Mouse (Mus musculus): ENCODE measurements around the gene Nfkbib. TPM values are rescaled to one million over a fixed set of nuclear protein-coding genes. Genes with fewer than 3 reads are reported as not detected.

Nfkbib gene
- polyA plus RNA-seq, 1 experiment: 13.8 TPM

DNA sequence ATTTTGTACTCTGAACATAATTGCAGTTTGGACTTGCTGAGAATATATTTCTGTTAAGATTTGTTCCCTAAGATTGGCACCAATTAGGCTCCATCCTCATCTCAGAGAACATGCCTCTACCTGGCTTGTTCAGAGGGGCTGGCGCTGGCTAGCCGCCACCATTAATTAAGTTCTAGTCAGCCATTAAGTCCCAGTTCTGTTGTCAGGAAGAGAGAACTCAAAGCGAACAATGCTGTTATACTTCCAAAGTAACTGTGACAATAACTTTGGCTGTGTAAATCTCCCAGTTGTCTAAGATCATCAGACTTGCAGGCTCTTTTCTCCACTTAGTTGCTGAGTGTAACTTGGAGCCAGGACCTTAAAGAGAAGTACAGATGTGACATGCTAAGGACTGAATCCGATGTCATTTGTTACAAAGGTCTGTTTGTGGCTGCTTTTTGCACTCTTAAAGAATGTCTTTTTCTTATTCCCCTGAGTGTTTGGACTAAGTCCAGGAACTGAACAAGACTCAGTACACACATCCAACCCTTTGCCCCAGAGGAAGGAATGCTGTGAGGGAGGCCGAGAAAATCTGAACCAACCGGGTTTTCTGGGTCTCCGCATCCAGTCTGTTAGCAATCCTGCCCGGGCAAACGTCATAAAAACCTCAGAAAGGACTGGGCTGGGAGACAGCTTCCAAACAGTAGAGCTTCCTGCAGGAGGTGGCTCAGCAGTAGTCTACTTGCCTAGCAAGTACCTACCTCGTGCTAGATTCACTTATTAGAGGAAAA is 34.8 kb upstream of the Nfkbib start:
- H3K4me1 ChIP-seq (ENCODE audit: control insufficient read depth, insufficient read depth, low read length): peaks cover 18% of the 10 kb centered on the region
- peak overlapping the region; percentile 99 for H3K27ac ChIP-seq (ENCODE audit: insufficient read depth, low read length)
- TF ChIP-seq POLR2A (IDR thresholded peaks at IDR 0.05; ENCODE audit: low read depth, low read length) (peak; percentile 81), CTCF (IDR thresholded peaks at IDR 0.05; ENCODE audit: borderline replicate concordance, insufficient read depth, low read length) (no peak)
- no peak overlapping the region for H3K4me3 ChIP-seq (ENCODE audit: insufficient read depth, low read length)

DNA sequence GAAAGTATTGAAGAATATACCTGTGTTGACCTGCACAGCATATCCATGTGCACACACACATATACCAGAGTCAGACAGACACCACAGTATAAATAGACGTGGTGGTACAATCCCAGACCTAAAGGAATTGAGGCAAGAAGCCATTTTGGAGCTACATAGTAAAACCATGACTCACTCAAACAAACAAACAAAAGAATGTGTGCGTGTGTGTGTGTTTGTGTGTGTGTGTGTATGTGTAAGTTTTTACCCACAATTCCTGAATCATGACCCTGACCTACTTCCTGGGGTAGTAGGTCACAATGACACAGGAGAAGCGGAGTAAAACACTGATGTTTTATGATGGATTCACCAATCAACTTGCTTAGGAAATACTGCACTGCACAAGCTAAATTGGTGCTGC is 34.1 kb upstream of the Nfkbib start:
- H3K4me1 ChIP-seq (ENCODE audit: control insufficient read depth, insufficient read depth, low read length): peaks cover 18% of the 10 kb centered on the region
- H3K4me3 ChIP-seq (ENCODE audit: insufficient read depth, low read length): no peak overlapping the region
- TF ChIP-seq CTCF (IDR thresholded peaks at IDR 0.05; ENCODE audit: borderline replicate concordance, insufficient read depth, low read length) (no peak), POLR2A (IDR thresholded peaks at IDR 0.05; ENCODE audit: low read depth, low read length) (no peak)
- peak overlapping the region; percentile 99 for H3K27ac ChIP-seq (ENCODE audit: insufficient read depth, low read length)

DNA sequence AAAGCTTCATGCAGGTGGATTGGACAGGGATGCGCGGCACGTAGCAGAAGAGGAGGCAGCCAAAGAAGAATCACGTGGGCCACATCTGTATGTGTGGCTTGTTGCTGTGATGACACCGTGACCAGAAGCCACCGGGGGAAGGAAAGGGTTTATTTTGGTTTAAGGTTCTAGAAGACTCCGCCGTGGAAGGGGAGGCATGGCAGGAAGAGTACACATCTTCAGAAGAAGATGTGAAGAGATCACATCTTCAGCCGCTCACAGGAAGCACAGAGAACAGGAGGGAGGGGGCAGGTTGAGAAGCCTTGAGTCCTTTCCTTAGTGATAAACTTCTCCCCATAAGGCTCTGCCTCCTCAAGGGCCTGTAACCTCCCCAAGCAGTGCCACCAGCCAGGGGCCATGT is 32.7 kb upstream of the Nfkbib start:
- TF ChIP-seq CTCF (IDR thresholded peaks at IDR 0.05; ENCODE audit: borderline replicate concordance, insufficient read depth, low read length): no peak
- no peak for TF ChIP-seq POLR2A (IDR thresholded peaks at IDR 0.05; ENCODE audit: low read depth, low read length)
- peaks cover 18% of the 10 kb centered on the region for H3K4me1 ChIP-seq (ENCODE audit: control insufficient read depth, insufficient read depth, low read length)
- H3K27ac ChIP-seq (ENCODE audit: insufficient read depth, low read length): no peak overlapping the region
- H3K4me3 ChIP-seq (ENCODE audit: insufficient read depth, low read length): no peak overlapping the region

DNA sequence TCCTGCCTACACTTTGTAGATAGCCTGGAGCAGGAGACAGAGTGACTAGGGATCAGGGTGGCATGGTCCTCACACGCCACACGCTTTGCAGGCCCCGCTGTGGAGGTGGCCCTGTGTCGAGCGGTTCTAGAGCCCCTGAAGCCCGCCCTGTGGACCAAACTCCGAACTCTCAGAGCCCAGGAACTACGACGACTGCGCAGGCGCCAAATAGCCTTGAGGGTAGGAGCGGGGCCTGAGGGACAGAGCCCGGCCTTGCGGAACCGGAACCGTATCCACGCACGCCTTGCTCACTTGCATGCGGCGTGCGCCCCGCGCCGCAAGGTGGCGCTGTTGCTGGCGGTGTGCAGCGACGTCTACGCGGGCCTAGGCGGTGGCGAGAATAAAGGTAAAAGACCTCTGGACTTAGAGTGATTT is 29.3 kb upstream of the Nfkbib start:
- peak; percentile 99 for TF ChIP-seq CTCF (IDR thresholded peaks at IDR 0.05; ENCODE audit: borderline replicate concordance, insufficient read depth, low read length)
- no peak for TF ChIP-seq POLR2A (IDR thresholded peaks at IDR 0.05; ENCODE audit: low read depth, low read length)
- H3K4me1 ChIP-seq (ENCODE audit: control insufficient read depth, insufficient read depth, low read length): 0 out of 2 replicates have a peak, but pooled peaks cover 1% of the 10 kb centered on the region
- H3K27ac ChIP-seq (ENCODE audit: insufficient read depth, low read length): no peak overlapping the region
- no peak overlapping the region for H3K4me3 ChIP-seq (ENCODE audit: insufficient read depth, low read length)

DNA sequence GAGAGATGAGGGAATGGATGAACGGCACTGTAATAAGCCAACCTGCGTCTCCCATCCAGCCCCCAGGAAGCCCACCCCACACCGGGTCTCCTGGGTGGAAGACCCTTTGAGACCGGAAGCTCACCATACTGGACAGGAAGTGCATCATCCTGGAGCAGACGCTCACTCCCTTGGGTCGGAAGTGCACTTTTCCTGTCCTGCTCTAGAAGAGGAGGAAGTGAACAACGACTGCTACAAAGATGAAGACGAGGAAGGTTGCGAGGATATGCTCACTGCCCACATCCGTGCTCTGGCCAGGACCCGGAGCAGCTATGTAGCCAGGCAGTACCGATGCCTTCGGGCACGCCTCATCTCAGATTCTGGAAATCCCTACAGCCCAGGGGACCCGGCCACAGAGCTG is 28.5 kb upstream of the Nfkbib start:
- no peaks in the 10 kb centered on the region for H3K4me1 ChIP-seq (ENCODE audit: control insufficient read depth, insufficient read depth, low read length)
- no peak overlapping the region for H3K27ac ChIP-seq (ENCODE audit: insufficient read depth, low read length)
- TF ChIP-seq CTCF (IDR thresholded peaks at IDR 0.05; ENCODE audit: borderline replicate concordance, insufficient read depth, low read length) (no peak), POLR2A (IDR thresholded peaks at IDR 0.05; ENCODE audit: low read depth, low read length) (no peak)
- H3K4me3 ChIP-seq (ENCODE audit: insufficient read depth, low read length): no peak overlapping the region

DNA sequence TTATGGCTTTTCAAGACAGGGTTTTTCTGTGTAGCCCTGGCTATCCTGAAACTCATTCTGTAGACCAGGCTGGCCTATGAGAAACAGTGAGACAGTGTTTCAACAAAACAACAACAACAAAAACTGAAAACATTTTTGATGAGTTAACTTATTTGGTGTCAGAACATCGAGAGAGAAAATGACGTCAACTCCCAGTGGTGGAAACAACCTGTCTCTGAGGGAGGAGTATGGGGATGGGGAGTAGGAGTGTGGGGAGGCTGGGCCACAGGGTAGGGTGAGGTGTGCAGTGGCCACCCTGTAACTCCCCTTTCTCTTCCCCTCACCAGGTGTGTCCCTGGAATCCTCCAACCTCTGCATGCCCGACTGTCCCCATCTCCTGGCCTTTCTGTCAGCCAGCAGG is 27.2 kb upstream of the Nfkbib start:
- Histone ChIP-seq H3K4me1 (ENCODE audit: control insufficient read depth, insufficient read depth, low read length) (peaks cover 3% of the 10 kb centered on the region; the same call in 1 of the 2 replicates), H3K27ac (ENCODE audit: insufficient read depth, low read length) (no peak overlapping the region), H3K4me3 (ENCODE audit: insufficient read depth, low read length) (no peak overlapping the region)
- TF ChIP-seq POLR2A (IDR thresholded peaks at IDR 0.05; ENCODE audit: low read depth, low read length) (no peak), CTCF (IDR thresholded peaks at IDR 0.05; ENCODE audit: borderline replicate concordance, insufficient read depth, low read length) (no peak)

DNA sequence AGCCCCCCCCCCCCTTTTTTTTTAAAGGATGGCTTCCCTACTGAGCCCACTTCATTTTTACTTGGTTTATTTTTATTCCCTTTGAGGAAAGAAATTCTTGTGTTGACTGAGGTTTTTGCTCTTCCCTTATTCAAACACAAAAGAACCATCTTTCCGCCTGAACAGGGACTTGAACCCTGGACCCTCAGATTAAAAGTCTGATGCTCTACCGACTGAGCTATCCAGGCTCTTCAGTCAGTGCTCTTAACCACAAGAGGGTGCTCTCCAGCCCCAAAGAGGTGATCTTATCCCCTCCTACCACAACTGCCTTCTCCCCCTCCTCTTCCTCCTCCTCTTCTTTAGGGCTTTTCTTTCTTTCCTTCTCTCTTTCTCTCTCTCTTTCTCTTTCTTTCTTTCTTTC is 26.5 kb upstream of the Nfkbib start:
- no peak overlapping the region for H3K4me3 ChIP-seq (ENCODE audit: insufficient read depth, low read length)
- H3K27ac ChIP-seq (ENCODE audit: insufficient read depth, low read length): no peak overlapping the region
- TF ChIP-seq POLR2A (IDR thresholded peaks at IDR 0.05; ENCODE audit: low read depth, low read length): no peak
- no peak for TF ChIP-seq CTCF (IDR thresholded peaks at IDR 0.05; ENCODE audit: borderline replicate concordance, insufficient read depth, low read length)
- H3K4me1 ChIP-seq (ENCODE audit: control insufficient read depth, insufficient read depth, low read length): peaks cover 3% of the 10 kb centered on the region; the same call in 1 of the 2 replicates

DNA sequence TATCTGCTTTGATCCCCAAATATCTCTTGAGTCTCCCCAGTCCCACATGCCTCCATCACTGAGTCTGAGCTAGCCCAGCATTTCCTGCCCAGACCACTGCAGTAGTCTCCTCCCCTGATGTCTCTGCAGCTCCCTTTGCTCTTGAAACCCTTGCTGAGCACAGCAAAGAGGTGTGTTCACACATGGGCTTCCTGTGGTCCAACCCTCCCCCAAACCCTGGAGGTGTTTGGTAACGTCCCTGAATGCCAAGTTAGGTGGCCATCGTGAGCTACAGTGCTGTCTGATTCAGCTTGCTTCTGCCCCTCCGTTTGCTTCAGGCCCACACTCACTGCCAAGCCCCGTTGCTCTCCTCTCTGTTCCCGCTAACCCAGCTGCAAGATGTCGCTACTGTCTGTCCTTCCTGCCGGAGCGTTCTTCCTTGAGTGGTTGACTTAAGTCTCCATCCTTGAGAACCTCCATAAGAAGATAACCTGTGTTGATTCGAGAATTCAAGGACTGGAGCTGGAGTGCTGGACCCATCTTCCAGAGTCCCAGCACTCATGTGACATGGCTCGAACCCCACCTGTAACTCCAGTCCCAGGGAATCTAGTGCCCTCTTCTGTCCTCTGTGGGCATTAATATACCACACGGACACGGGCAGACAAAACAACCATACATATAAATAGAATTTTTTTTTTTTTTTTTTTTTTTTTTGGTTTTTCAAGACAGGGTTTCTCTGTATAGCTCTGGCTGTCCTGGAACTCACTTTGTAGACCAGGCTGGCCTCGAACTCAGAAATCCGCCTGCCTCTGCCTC is 25.3 kb upstream of the Nfkbib start:
- TF ChIP-seq CTCF (IDR thresholded peaks at IDR 0.05; ENCODE audit: borderline replicate concordance, insufficient read depth, low read length): no peak
- TF ChIP-seq POLR2A (IDR thresholded peaks at IDR 0.05; ENCODE audit: low read depth, low read length): no peak
- H3K4me3 ChIP-seq (ENCODE audit: insufficient read depth, low read length): no peak overlapping the region
- H3K27ac ChIP-seq (ENCODE audit: insufficient read depth, low read length): no peak overlapping the region
- H3K4me1 ChIP-seq (ENCODE audit: control insufficient read depth, insufficient read depth, low read length): peaks cover 3% of the 10 kb centered on the region; the same call in 1 of the 2 replicates

DNA sequence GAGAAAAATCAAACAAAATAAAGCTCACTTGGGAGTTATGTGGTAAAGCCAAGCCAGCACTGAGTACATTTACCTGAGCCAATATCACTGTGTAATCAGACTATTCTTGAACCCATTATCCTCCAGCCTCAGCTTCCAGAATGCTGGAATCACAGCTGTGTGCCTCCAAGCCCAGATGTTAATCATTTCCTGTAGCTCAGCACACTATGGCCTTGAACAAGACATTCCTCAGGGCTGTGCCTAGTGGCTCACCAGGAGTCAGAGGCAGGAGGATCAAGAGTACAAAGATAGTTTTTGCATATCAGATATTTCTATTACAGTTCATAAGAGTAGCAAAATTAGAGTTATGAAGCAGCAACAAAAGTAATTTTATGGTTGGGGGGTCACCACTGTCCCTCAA is 24.4 kb upstream of the Nfkbib start:
- Histone ChIP-seq H3K4me3 (ENCODE audit: insufficient read depth, low read length) (no peak overlapping the region), H3K4me1 (ENCODE audit: control insufficient read depth, insufficient read depth, low read length) (peaks cover 3% of the 10 kb centered on the region; the same call in 1 of the 2 replicates), H3K27ac (ENCODE audit: insufficient read depth, low read length) (no peak overlapping the region)
- TF ChIP-seq POLR2A (IDR thresholded peaks at IDR 0.05; ENCODE audit: low read depth, low read length): no peak
- TF ChIP-seq CTCF (IDR thresholded peaks at IDR 0.05; ENCODE audit: borderline replicate concordance, insufficient read depth, low read length): no peak

Data from embryonic fibroblast, embryonic 13.5 days (primary cell).